Mouse (Mus musculus) bone marrow macrophage, adult 2 months (primary cell): Measurements from ENCODE around the gene Tmem104.

ENCODE experiments used
- CTCF ChIP-seq: IDR thresholded peaks from 2 replicates; pipeline ENCODE4 v1.5.1; 2012; ENCODE audit warnings: low read depth, mild to moderate bottlenecking, low read length, moderate library complexity
- POLR2A ChIP-seq: IDR thresholded peaks from 2 replicates; pipeline ENCODE4 v1.6.1; 2012; ENCODE audit warnings: mild to moderate bottlenecking, low read depth, low read length, borderline replicate concordance

DNA sequence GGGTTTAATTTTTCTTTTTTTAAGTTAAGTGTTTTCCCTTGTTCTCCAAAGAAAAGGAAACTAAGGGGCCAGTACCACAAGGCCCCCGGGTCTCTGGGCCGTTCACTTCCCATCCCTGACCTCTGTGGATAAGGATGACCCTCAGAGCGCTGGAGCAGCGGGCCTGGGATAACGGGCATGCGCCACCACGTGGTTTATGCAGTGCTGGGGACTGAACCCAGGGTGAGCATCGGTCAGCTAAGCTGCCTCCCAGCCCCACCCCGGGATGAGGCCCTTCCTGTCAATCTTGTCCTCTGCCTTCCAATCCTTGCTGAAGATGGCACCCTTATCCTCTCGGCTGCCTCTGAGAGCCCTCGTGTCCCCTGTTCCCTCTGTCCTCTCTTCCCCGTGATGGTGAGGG lies 40.4 kb downstream of the Tmem104 start:
- TF ChIP-seq CTCF: no peak
- TF ChIP-seq POLR2A: no peak
